Mouse (Mus musculus) intestine, embryonic 15.5 days (tissue): ENCODE measurements around the gene Ikzf2. TPM values are rescaled to one million over a fixed set of nuclear protein-coding genes. Genes with fewer than 3 reads are reported as not detected.
A peak's percentile ranks its signal among the peaks of the same experiment; 100 is the strongest.

ENCODE experiments used
- ATAC-seq: fragments of 200-750 bp; cut with Nextera tagmentation; 2 replicates; pipeline ENCODE4 v1.8.0; 2017; ENCODE audit warnings: moderate TSS enrichment, moderate library complexity
- H3K27ac ChIP-seq: fragments of 300-500 bp; sonication (generic); 2 replicates; pipeline ENCODE4 v1.5.1; 2015; ENCODE audit warnings: mild to moderate bottlenecking, inconsistent platforms
- H3K27me3 ChIP-seq: fragments of 300-500 bp; sonication (generic); replicated peaks from 2 replicates; pipeline ENCODE4 v1.6.1; 2015; ENCODE audit warnings: inconsistent platforms
- H3K36me3 ChIP-seq: fragments of 300-500 bp; sonication (generic); 2 replicates; pipeline ENCODE4 v1.6.1; 2015; ENCODE audit warnings: inconsistent platforms
- H3K4me1 ChIP-seq: fragments of 300-500 bp; sonication (generic); replicated peaks from 2 replicates; pipeline ENCODE4 v1.6.1; 2015; ENCODE audit warnings: inconsistent platforms
- H3K4me2 ChIP-seq: fragments of 300-500 bp; sonication (generic); replicated peaks from 2 replicates; pipeline ENCODE4 v1.6.1; 2015; ENCODE audit warnings: mild to moderate bottlenecking, inconsistent platforms
- H3K4me3 ChIP-seq: fragments of 300-500 bp; sonication (generic); replicated peaks from 2 replicates; pipeline ENCODE4 v1.5.1; 2015; ENCODE audit warnings: inconsistent platforms
- H3K9ac ChIP-seq: fragments of 300-500 bp; sonication (generic); 2 replicates; pipeline ENCODE4 v1.6.1; 2015; ENCODE audit warnings: inconsistent platforms
- H3K9me3 ChIP-seq: fragments of 300-500 bp; sonication (generic); 2 replicates; pipeline ENCODE4 v1.6.1; 2016; ENCODE audit warnings: inconsistent platforms
- WGBS: fragments of 180-500 bp; shearing (Covaris S2); methylation state at CpG from one replicate; pipeline ENCODE4 v1.1.7; 2015; 5-methylcytosine and 5-hydroxymethylcytosine counted together
- polyA plus RNA-seq: library from polyadenylated mRNA; unstranded; fragments of >200 nt; fragmentation: Nextera tagmentation; extraction: Ambion mirVana; gene quantifications from 2 replicates; pipeline ENCODE4 v1.2.1, GENCODE M21; 2015

The Ikzf2 gene
- polyA plus RNA-seq, 1 experiment from 2014 or later, result 2.2 TPM

- no peak overlapping the region for H3K4me3 ChIP-seq
- no peak for ATAC-seq
- H3K27ac ChIP-seq, result no peak overlapping the region
- no peaks in the 10 kb centered on the region for H3K27me3 ChIP-seq
- H3K4me1 ChIP-seq, result no peaks in the 10 kb centered on the region
- no peak overlapping the region for H3K4me2 ChIP-seq
- no peaks in the 10 kb centered on the region for H3K36me3 ChIP-seq
- no peaks in the 10 kb centered on the region for H3K9me3 ChIP-seq
- H3K9ac ChIP-seq, result no peak overlapping the region
- 83% methylated on average over 2 of the region's 2 CpGs for WGBS
These were observed 165.4 kb downstream of the Ikzf2 start for GRCm38 (mm10) chr1:69521656-69522055.

GRCm38 (mm10) chr1:69519356-69519755 lies 167.7 kb downstream of the Ikzf2 start:
- Histone ChIP-seq H3K4me1 (no peaks in the 10 kb centered on the region), H3K9me3 (no peaks in the 10 kb centered on the region), H3K27me3 (no peaks in the 10 kb centered on the region), H3K4me3 (no peak overlapping the region), H3K4me2 (no peak overlapping the region), H3K36me3 (no peaks in the 10 kb centered on the region), H3K27ac (no peak overlapping the region), H3K9ac (no peak overlapping the region)
- ATAC-seq, result no peak
- WGBS, result 91% methylated on average over 4 of the region's 4 CpGs

GRCm38 (mm10) chr1:69518012-69518411 lies 169.0 kb downstream of the Ikzf2 start:
- Histone ChIP-seq H3K36me3 (no peaks in the 10 kb centered on the region), H3K9me3 (no peaks in the 10 kb centered on the region), H3K4me1 (peaks cover 3% of the 10 kb centered on the region), H3K27ac (no peak overlapping the region), H3K9ac (no peak overlapping the region), H3K4me2 (no peak overlapping the region), H3K4me3 (no peak overlapping the region), H3K27me3 (no peaks in the 10 kb centered on the region)
- no peak for ATAC-seq
- 91% methylated on average over 4 of the region's 4 CpGs for whole genome bisulfite sequencing

GRCm38 (mm10) chr1:69516144-69516543 lies 170.9 kb downstream of the Ikzf2 start:
- Histone ChIP-seq H3K9ac (no peak overlapping the region), H3K27me3 (no peaks in the 10 kb centered on the region), H3K4me2 (no peak overlapping the region), H3K4me3 (no peak overlapping the region), H3K36me3 (no peaks in the 10 kb centered on the region), H3K4me1 (peaks cover 4% of the 10 kb centered on the region), H3K27ac (no peak overlapping the region), H3K9me3 (no peaks in the 10 kb centered on the region)
- WGBS, result 73% methylated on average over 5 of the region's 5 CpGs
- ATAC-seq, result no peak

GRCm38 (mm10) chr1:69513595-69514250 lies 173.3 kb downstream of the Ikzf2 start:
- no peaks in the 10 kb centered on the region for H3K27me3 ChIP-seq
- H3K9me3 ChIP-seq, result no peaks in the 10 kb centered on the region
- 30% methylated on average over 5 of the region's 5 CpGs for WGBS
- no peaks in the 10 kb centered on the region for H3K36me3 ChIP-seq
- no peak overlapping the region for H3K9ac ChIP-seq
- H3K4me3 ChIP-seq, result no peak overlapping the region
- H3K4me2 ChIP-seq, result no peak overlapping the region
- peak; percentile 77; the same call in 1 of the 2 replicates for ATAC-seq
- H3K27ac ChIP-seq, result no peak overlapping the region
- H3K4me1 ChIP-seq, result peaks cover 4% of the 10 kb centered on the region

- H3K9ac ChIP-seq, result no peak overlapping the region
- H3K36me3 ChIP-seq, result no peaks in the 10 kb centered on the region
- 50% methylated on average over 3 of the region's 3 CpGs for WGBS
- no peak overlapping the region for H3K27ac ChIP-seq
- no peak overlapping the region for H3K4me3 ChIP-seq
- no peak overlapping the region for H3K4me2 ChIP-seq
- H3K9me3 ChIP-seq, result no peaks in the 10 kb centered on the region
- H3K4me1 ChIP-seq, result peaks cover 4% of the 10 kb centered on the region; the same call in 1 of the 2 replicates
- no peaks in the 10 kb centered on the region for H3K27me3 ChIP-seq
- ATAC-seq, result no peak
These were observed 178.8 kb downstream of the Ikzf2 start for GRCm38 (mm10) chr1:69508275-69508674.

- H3K9me3 ChIP-seq, result no peaks in the 10 kb centered on the region
- no peak overlapping the region for H3K27ac ChIP-seq
- H3K9ac ChIP-seq, result no peak overlapping the region
- ATAC-seq, result no peak
- H3K27me3 ChIP-seq, result no peaks in the 10 kb centered on the region
- 82% methylated on average over 6 of the region's 6 CpGs for WGBS
- no peak overlapping the region for H3K4me2 ChIP-seq
- H3K36me3 ChIP-seq, result no peaks in the 10 kb centered on the region
- H3K4me3 ChIP-seq, result no peak overlapping the region
- no peaks in the 10 kb centered on the region for H3K4me1 ChIP-seq
These were observed 179.5 kb downstream of the Ikzf2 start for GRCm38 (mm10) chr1:69507513-69507912.

GRCm38 (mm10) chr1:69506615-69507159 lies 180.4 kb downstream of the Ikzf2 start:
- no peaks in the 10 kb centered on the region for H3K27me3 ChIP-seq
- H3K36me3 ChIP-seq, result no peaks in the 10 kb centered on the region
- no peak overlapping the region for H3K9ac ChIP-seq
- 92% methylated on average over 7 of the region's 7 CpGs for WGBS
- H3K4me2 ChIP-seq, result no peak overlapping the region
- no peaks in the 10 kb centered on the region for H3K9me3 ChIP-seq
- H3K27ac ChIP-seq, result no peak overlapping the region
- no peak overlapping the region for H3K4me3 ChIP-seq
- H3K4me1 ChIP-seq, result no peaks in the 10 kb centered on the region
- no peak for ATAC-seq

GRCm38 (mm10) chr1:69506011-69506410 lies 181.0 kb downstream of the Ikzf2 start:
- H3K9ac ChIP-seq, result no peak overlapping the region
- 97% methylated on average over 6 of the region's 6 CpGs for WGBS
- no peak for ATAC-seq
- no peaks in the 10 kb centered on the region for H3K4me1 ChIP-seq
- no peak overlapping the region for H3K4me2 ChIP-seq
- H3K4me3 ChIP-seq, result no peak overlapping the region
- H3K27ac ChIP-seq, result no peak overlapping the region
- H3K36me3 ChIP-seq, result no peaks in the 10 kb centered on the region
- no peaks in the 10 kb centered on the region for H3K27me3 ChIP-seq
- H3K9me3 ChIP-seq, result no peaks in the 10 kb centered on the region

GRCm38 (mm10) chr1:69500388-69500787 lies 186.7 kb downstream of the Ikzf2 start:
- 78% methylated on average over 3 of the region's 3 CpGs for WGBS
- H3K4me3 ChIP-seq, result no peak overlapping the region
- no peak for ATAC-seq
- no peaks in the 10 kb centered on the region for H3K27me3 ChIP-seq
- H3K36me3 ChIP-seq, result no peaks in the 10 kb centered on the region
- H3K9ac ChIP-seq, result no peak overlapping the region
- H3K9me3 ChIP-seq, result no peaks in the 10 kb centered on the region
- no peaks in the 10 kb centered on the region for H3K4me1 ChIP-seq
- H3K4me2 ChIP-seq, result no peak overlapping the region
- H3K27ac ChIP-seq, result no peak overlapping the region

- Histone ChIP-seq H3K9ac (no peak overlapping the region), H3K4me3 (no peak overlapping the region)
These were observed 187.4 kb downstream of the Ikzf2 start for GRCm38 (mm10) chr1:69499652-69500051.

GRCm38 (mm10) chr1:69498862-69499306 lies 188.2 kb downstream of the Ikzf2 start:
- Histone ChIP-seq H3K9me3 (no peaks in the 10 kb centered on the region), H3K27me3 (no peaks in the 10 kb centered on the region), H3K9ac (no peak overlapping the region), H3K36me3 (no peaks in the 10 kb centered on the region), H3K4me3 (no peak overlapping the region), H3K4me2 (no peak overlapping the region), H3K4me1 (no peaks in the 10 kb centered on the region), H3K27ac (no peak overlapping the region)
- WGBS, result 58% methylated on average over 7 of the region's 7 CpGs
- no peak for ATAC-seq

More at GRCm38 (mm10) chr1:69499652-69500051, 187.4 kb downstream of the Ikzf2 start:
- Histone ChIP-seq H3K27ac (no peak overlapping the region), H3K27me3 (no peaks in the 10 kb centered on the region), H3K36me3 (no peaks in the 10 kb centered on the region), H3K4me1 (no peaks in the 10 kb centered on the region), H3K9me3 (no peaks in the 10 kb centered on the region), H3K4me2 (no peak overlapping the region)
- 89% methylated on average over 5 of the region's 5 CpGs for WGBS
- ATAC-seq, result no peak

GRCm38 (mm10) chr1:69496055-69496454 lies 191.0 kb downstream of the Ikzf2 start:
- H3K4me1 ChIP-seq, result no peaks in the 10 kb centered on the region
- H3K27me3 ChIP-seq, result no peaks in the 10 kb centered on the region
- H3K9me3 ChIP-seq, result no peaks in the 10 kb centered on the region
- H3K9ac ChIP-seq, result no peak overlapping the region
- H3K27ac ChIP-seq, result no peak overlapping the region
- H3K4me2 ChIP-seq, result no peak overlapping the region
- no peaks in the 10 kb centered on the region for H3K36me3 ChIP-seq
- WGBS, result 62% methylated on average over 4 of the region's 4 CpGs
- H3K4me3 ChIP-seq, result no peak overlapping the region
- no peak for ATAC-seq
